ENCODE assay signal across 37 mouse cellular contexts in the genomic region with DNA sequence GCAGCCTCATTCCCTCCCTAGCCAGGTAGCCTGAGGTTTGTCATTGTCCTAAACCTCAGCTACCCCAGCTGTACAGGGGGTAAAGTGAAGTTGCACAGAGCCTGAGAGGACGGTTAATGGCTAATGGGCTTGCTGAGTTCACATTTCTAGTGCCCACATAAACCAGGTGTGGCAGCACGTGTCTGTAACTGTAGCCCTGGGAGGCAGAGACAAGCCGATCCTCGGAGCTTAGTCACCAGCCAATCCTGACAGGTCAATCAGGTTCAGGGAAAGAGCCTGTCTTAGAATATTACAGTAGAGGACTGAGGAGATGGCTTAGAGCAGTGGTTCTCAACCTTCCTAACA. TPM values are rescaled to one million over a fixed set of nuclear protein-coding genes. Genes with fewer than 3 reads are reported as not detected.
DNase-seq lines count a peak whose midpoint lies in the region; ATAC-seq and TF ChIP-seq lines count a peak whose summit lies in the region.
"Had no signal": no experiment of that assay in that cellular context is flagged by ENCODE, and none has a peak within 500 bp of the region (broad histone marks: within the 10 kb centered on the region; RNA-seq: fewer than 3 reads in every experiment).

No protein-coding gene starts in this region.

- H3K4me3 ChIP-seq in intestine, embryonic 16.5 days (ENCODE audit: low read length) = no peak overlapping the region
- no peak overlapping the region for H3K4me3 ChIP-seq in intestine, embryonic 15.5 days (replicated peaks)
- H3K4me3 ChIP-seq in CH12.LX (replicated peaks in 1 of 3; ENCODE audit: low read depth in 2 of 3, low read length in 2 of 3, poor library complexity in 1 of 3) = no peak overlapping the region
- no peak overlapping the region for H3K4me3 ChIP-seq in forebrain, embryonic 11.5 days (ENCODE audit: low read depth, low read length)
- H3K4me3 ChIP-seq: embryonic facial prominence, embryonic 12.5 days; forebrain, embryonic 15.5 days; hindbrain, embryonic 12.5 days had no signal

- H3K9me3 ChIP-seq in intestine, embryonic 16.5 days (ENCODE audit: control insufficient read depth, low read length) = 0 out of 2 replicates have a peak, but pooled peaks cover 3% of the 10 kb centered on the region
- no peaks in the 10 kb centered on the region for H3K9me3 ChIP-seq in intestine, embryonic 15.5 days
- peaks cover 4% of the 10 kb centered on the region for H3K9me3 ChIP-seq in CH12.LX (replicated peaks; ENCODE audit: low read length)
- no peaks in the 10 kb centered on the region for H3K9me3 ChIP-seq in forebrain, embryonic 11.5 days (ENCODE audit: control insufficient read depth, low read length)
- H3K9me3 ChIP-seq: embryonic facial prominence, embryonic 12.5 days; forebrain, embryonic 15.5 days; hindbrain, embryonic 12.5 days had no signal

- no peaks in the 10 kb centered on the region for H3K36me3 ChIP-seq in intestine, embryonic 16.5 days (ENCODE audit: control insufficient read depth, insufficient read depth, low read length)
- no peaks in the 10 kb centered on the region for H3K36me3 ChIP-seq in intestine, embryonic 15.5 days
- H3K36me3 ChIP-seq in CH12.LX (replicated peaks in 1 of 2; ENCODE audit: control insufficient read depth in 1 of 2, insufficient read depth in 1 of 2, low read length in 1 of 2) = no peaks in the 10 kb centered on the region
- no peaks in the 10 kb centered on the region for H3K36me3 ChIP-seq in forebrain, embryonic 11.5 days (ENCODE audit: control insufficient read depth, insufficient read depth, low read length)
- H3K36me3 ChIP-seq: embryonic facial prominence, embryonic 12.5 days; forebrain, embryonic 15.5 days; G1E; hindbrain, embryonic 12.5 days had no signal

- H3K27me3 ChIP-seq in intestine, embryonic 16.5 days (replicated peaks; ENCODE audit: control insufficient read depth, insufficient read depth, low read length) = no peaks in the 10 kb centered on the region
- no peaks in the 10 kb centered on the region for H3K27me3 ChIP-seq in intestine, embryonic 15.5 days (replicated peaks)
- H3K27me3 ChIP-seq in CH12.LX (replicated peaks) = no peaks in the 10 kb centered on the region
- no peaks in the 10 kb centered on the region for H3K27me3 ChIP-seq in forebrain, embryonic 11.5 days (ENCODE audit: control insufficient read depth, insufficient read depth, low read length)
- H3K27me3 ChIP-seq: embryonic facial prominence, embryonic 12.5 days; forebrain, embryonic 15.5 days had no signal

- peak; percentile 26 for DNase-seq in kidney, postnatal 14 days
- DNase-seq in kidney, postnatal 4 days = no peak
- no peak for DNase-seq in CH12.LX (ENCODE audit: extremely low read depth)
- DNase-seq in thymus, postnatal 0 days (ENCODE audit: low spot score) = peak; percentile 53
- no peak for DNase-seq in forebrain, embryonic 11.5 days (ENCODE audit: low spot score)
- DNase-seq in left cerebral cortex, adult 8-10 months (ENCODE audit: low spot score in 2 of 2) = no peak
- DNase-seq: adrenal gland, postnatal 10 days; cerebellum, adult 9-11 months; embryo, embryonic 11 days; gastrocnemius, postnatal 25 days; heart, adult 11 months; heart, postnatal 36 days; liver; lung, adult 2 months; lung, postnatal 10 days; midbrain, embryonic 14.5 days had no signal

- dilution Hi-C loops in CH12.LX (cut with MboI; ENCODE audit: extremely low pct_ligation_motif_present, extremely low pct_unique_long_range_greater_than_20kb, low sequenced_read_pairs) = no loop called here

- no peak for TF ChIP-seq CTCF in CH12.LX (conservative IDR thresholded peaks at IDR 0.05 in 1 of 2, IDR thresholded peaks at IDR 0.05 in 1 of 2; ENCODE audit: low read depth in 2 of 2, low read length in 2 of 2)

- H3K4me1 ChIP-seq in intestine, embryonic 16.5 days (ENCODE audit: control insufficient read depth, insufficient read depth, low read length) = no peaks in the 10 kb centered on the region
- H3K4me1 ChIP-seq in intestine, embryonic 15.5 days (replicated peaks) = no peaks in the 10 kb centered on the region
- H3K4me1 ChIP-seq in CH12.LX (ENCODE audit: control insufficient read depth in 1 of 2, insufficient read depth in 2 of 2) = peaks cover 3 to 4% of the 10 kb centered on the region in 2 experiments; a peak in 3 of 4 replicates
- H3K4me1 ChIP-seq in forebrain, embryonic 11.5 days (replicated peaks; ENCODE audit: control insufficient read depth, insufficient read depth, low read length) = no peaks in the 10 kb centered on the region
- H3K4me1 ChIP-seq: forebrain, embryonic 15.5 days; hindbrain, embryonic 12.5 days had no signal

- H3K27ac ChIP-seq in intestine, embryonic 16.5 days (ENCODE audit: low read length) = no peak overlapping the region
- H3K27ac ChIP-seq in intestine, embryonic 15.5 days = no peak overlapping the region
- no peak overlapping the region for H3K27ac ChIP-seq in CH12.LX (ENCODE audit: insufficient read depth, low read depth)
- H3K27ac ChIP-seq in forebrain, embryonic 11.5 days (ENCODE audit: low read depth, low read length) = no peak overlapping the region
- H3K27ac ChIP-seq: embryonic facial prominence, embryonic 12.5 days; forebrain, embryonic 15.5 days; hindbrain, embryonic 12.5 days; hindbrain, postnatal 0 days; kidney, postnatal 0 days; liver, embryonic 14.5 days had no signal

- ATAC-seq in intestine, embryonic 16.5 days = peak; percentile 37; the same call in 1 of the 2 replicates
- ATAC-seq in intestine, embryonic 15.5 days = no peak
- no peak for ATAC-seq in forebrain, embryonic 11.5 days (replicated peaks; ENCODE audit: low FRiP score)
- ATAC-seq: forebrain, embryonic 15.5 days; hindbrain, postnatal 0 days had no signal

- TF ChIP-seq POLR2A in CH12.LX (IDR thresholded peaks at IDR 0.05; ENCODE audit: low read depth, low read length) = no peak

- H3K9ac ChIP-seq in intestine, embryonic 16.5 days (ENCODE audit: low read depth, low read length) = no peak overlapping the region
- H3K9ac ChIP-seq in intestine, embryonic 15.5 days = no peak overlapping the region
- no peak overlapping the region for H3K9ac ChIP-seq in CH12.LX (ENCODE audit: insufficient read depth, low read depth)
- no peak overlapping the region for H3K9ac ChIP-seq in forebrain, embryonic 11.5 days (ENCODE audit: low read length)
- H3K9ac ChIP-seq: embryonic facial prominence, embryonic 12.5 days; forebrain, embryonic 15.5 days; hindbrain, embryonic 12.5 days; liver, embryonic 14.5 days had no signal

- in situ Hi-C loops in CH12.LX (cut with MboI; ENCODE audit: low pct_ligation_motif_present, low pct_unique_long_range_greater_than_20kb, low sequenced_read_pairs) = no loop called here

- TF ChIP-seq EP300 in CH12.LX (IDR thresholded peaks at IDR 0.05; ENCODE audit: low read length) = no peak

- H3K4me2 ChIP-seq in intestine, embryonic 16.5 days (ENCODE audit: low read depth, low read length) = no peak overlapping the region
- no peak overlapping the region for H3K4me2 ChIP-seq in intestine, embryonic 15.5 days (replicated peaks)
- no peak overlapping the region for H3K4me2 ChIP-seq in CH12.LX (ENCODE audit: insufficient read depth, low read depth, poor library complexity, severe bottlenecking)
- no peak overlapping the region for H3K4me2 ChIP-seq in forebrain, embryonic 11.5 days (ENCODE audit: low read depth, low read length, severe bottlenecking)
- H3K4me2 ChIP-seq: embryonic facial prominence, embryonic 12.5 days; forebrain, embryonic 15.5 days; heart, embryonic 11.5 days; hindbrain, embryonic 12.5 days had no signal

- TF ChIP-seq RAD21 in CH12.LX (IDR thresholded peaks at IDR 0.05; ENCODE audit: low read depth, low read length) = no peak

- H3K79me2 ChIP-seq in CH12.LX (replicated peaks; ENCODE audit: control insufficient read depth, extremely low read depth, insufficient read depth, poor library complexity, severe bottlenecking) = no peaks in the 10 kb centered on the region

- 59% methylated on average over 4 of the region's 4 CpGs for whole genome bisulfite sequencing in intestine, embryonic 16.5 days
- WGBS in intestine, embryonic 15.5 days = 64% methylated on average over 4 of the region's 4 CpGs
- WGBS in forebrain, embryonic 11.5 days = 76% methylated on average over 4 of the region's 4 CpGs

RNA-seq across cellular contexts. Expression of a gene that starts 6.4 kb away (rescaled TPM):
- polyA plus RNA-seq in intestine, embryonic 16.5 days (2015; fragmentation: Nextera tagmentation; extraction: Ambion mirVana) = 2.4 and 2.7 TPM in 2 replicates
- polyA plus RNA-seq in intestine, embryonic 15.5 days (2015; fragmentation: Nextera tagmentation; extraction: Ambion mirVana) = 2.8 and 4.1 TPM in 2 replicates
- 6.8 and 7.7 TPM in 2 replicates for total RNA-seq in CH12.LX (2012; rRNA removed)
- 7.5 and 9.3 TPM in 2 replicates for total RNA-seq in CH12.LX (2014; rRNA removed)
- polyA plus RNA-seq in CH12.LX (2012; ENCODE audit: insufficient read length, low read depth) = 12.1 and 13.8 TPM in 2 replicates
- 8.6 and 12.6 TPM in 2 replicates for polyA plus RNA-seq in thymus, postnatal 0 days (2015; fragmentation: Nextera tagmentation; extraction: Ambion mirVana)
- 4.9 and 5.0 TPM in 2 replicates for polyA plus RNA-seq in forebrain, embryonic 11.5 days (2014; fragmentation: Nextera tagmentation; extraction: Ambion mirVana)
- total RNA-seq in left cerebral cortex, adult 8-10 months (2022) = under 1 TPM; 0.14 to 0.57 (median 0.17) TPM
- total RNA-seq: monocyte, adult 5-6 weeks had no signal

RNA-seq across cellular contexts. Expression of a gene that starts 15.7 kb away (rescaled TPM):
- not detected in 2 replicates for polyA plus RNA-seq in intestine, embryonic 16.5 days (2015; fragmentation: Nextera tagmentation; extraction: Ambion mirVana)
- polyA plus RNA-seq in intestine, embryonic 15.5 days (2015; fragmentation: Nextera tagmentation; extraction: Ambion mirVana) = not detected in 2 replicates
- total RNA-seq in CH12.LX (2012; rRNA removed) (not detected in 2 replicates), CH12.LX (2014; rRNA removed) (not detected in 2 replicates)
- not detected in 2 replicates for polyA plus RNA-seq in CH12.LX (2012; ENCODE audit: insufficient read length, low read depth)
- not detected in 2 replicates for polyA plus RNA-seq in thymus, postnatal 0 days (2015; fragmentation: Nextera tagmentation; extraction: Ambion mirVana)
- polyA plus RNA-seq in forebrain, embryonic 11.5 days (2014; fragmentation: Nextera tagmentation; extraction: Ambion mirVana) = not detected in 2 replicates
- not detected for total RNA-seq in left cerebral cortex, adult 8-10 months (2022)
- total RNA-seq: adrenal gland, postnatal 10 days; G1E; gastrocnemius, adult 18-20 months; gastrocnemius, postnatal 25 days; heart, postnatal 36 days; hindbrain, postnatal 0 days; layer of hippocampus, adult 8-10 months; layer of hippocampus, postnatal 25 days; monocyte, adult 5-6 weeks had no signal
- polyA plus RNA-seq: C2C12; embryonic facial prominence, embryonic 12.5 days; forebrain, embryonic 15.5 days; frontal cortex, adult 2 months; G1E; heart, embryonic 11.5 days; heart, embryonic 16.5 days; hindbrain, embryonic 12.5 days; hindbrain, postnatal 0 days; kidney, postnatal 0 days; limb, embryonic 11.5 days; liver, embryonic 14.5 days; lung, adult 2 months; midbrain, embryonic 14.5 days; neural tube, embryonic 14.5 days; small intestine, adult 2 months; stomach, embryonic 14.5 days had no signal

RNA-seq across cellular contexts. Expression of a gene that starts 22.8 kb away (rescaled TPM):
- polyA plus RNA-seq in intestine, embryonic 16.5 days (2015; fragmentation: Nextera tagmentation; extraction: Ambion mirVana) = 0.44 TPM in 1 of 2 replicates, not detected in the other
- not detected in 2 replicates for polyA plus RNA-seq in intestine, embryonic 15.5 days (2015; fragmentation: Nextera tagmentation; extraction: Ambion mirVana)
- not detected in 2 replicates for total RNA-seq in CH12.LX (2012; rRNA removed)
- total RNA-seq in CH12.LX (2014; rRNA removed) = not detected in 2 replicates
- not detected in 2 replicates for polyA plus RNA-seq in CH12.LX (2012; ENCODE audit: insufficient read length, low read depth)
- polyA plus RNA-seq in thymus, postnatal 0 days (2015; fragmentation: Nextera tagmentation; extraction: Ambion mirVana) = 1.4 and 2.1 TPM in 2 replicates
- polyA plus RNA-seq in forebrain, embryonic 11.5 days (2014; fragmentation: Nextera tagmentation; extraction: Ambion mirVana) = not detected in 2 replicates
- total RNA-seq in left cerebral cortex, adult 8-10 months (2022) = not detected
- total RNA-seq: adrenal gland, postnatal 10 days; G1E; gastrocnemius, adult 18-20 months; gastrocnemius, postnatal 25 days; heart, postnatal 36 days; hindbrain, postnatal 0 days; layer of hippocampus, adult 8-10 months; layer of hippocampus, postnatal 25 days had no signal
- polyA plus RNA-seq: C2C12; embryonic facial prominence, embryonic 12.5 days; forebrain, embryonic 15.5 days; frontal cortex, adult 2 months; G1E; heart, embryonic 11.5 days; hindbrain, embryonic 12.5 days; kidney, postnatal 0 days; limb, embryonic 11.5 days; liver, embryonic 14.5 days; midbrain, embryonic 14.5 days; neural tube, embryonic 14.5 days; small intestine, adult 2 months; stomach, embryonic 14.5 days had no signal

RNA-seq across cellular contexts. Expression of a gene that starts 32.5 kb away (rescaled TPM):
- not detected in 2 replicates for polyA plus RNA-seq in intestine, embryonic 16.5 days (2015; fragmentation: Nextera tagmentation; extraction: Ambion mirVana)
- polyA plus RNA-seq in intestine, embryonic 15.5 days (2015; fragmentation: Nextera tagmentation; extraction: Ambion mirVana) = not detected in 2 replicates
- total RNA-seq in CH12.LX (2012; rRNA removed) = not detected in 2 replicates
- not detected in 2 replicates for total RNA-seq in CH12.LX (2014; rRNA removed)
- polyA plus RNA-seq in CH12.LX (2012; ENCODE audit: insufficient read length, low read depth) = not detected in 2 replicates
- polyA plus RNA-seq in thymus, postnatal 0 days (2015; fragmentation: Nextera tagmentation; extraction: Ambion mirVana) = not detected in 2 replicates
- not detected in 2 replicates for polyA plus RNA-seq in forebrain, embryonic 11.5 days (2014; fragmentation: Nextera tagmentation; extraction: Ambion mirVana)
- not detected for total RNA-seq in left cerebral cortex, adult 8-10 months (2022)
- total RNA-seq: adrenal gland, postnatal 10 days; gastrocnemius, adult 18-20 months; gastrocnemius, postnatal 25 days; heart, postnatal 36 days; hindbrain, postnatal 0 days; layer of hippocampus, adult 8-10 months; layer of hippocampus, postnatal 25 days had no signal
- polyA plus RNA-seq: C2C12; embryonic facial prominence, embryonic 12.5 days; forebrain, embryonic 15.5 days; frontal cortex, adult 2 months; G1E; heart, embryonic 11.5 days; heart, embryonic 16.5 days; hindbrain, embryonic 12.5 days; hindbrain, postnatal 0 days; kidney, postnatal 0 days; limb, embryonic 11.5 days; liver, embryonic 14.5 days; midbrain, embryonic 14.5 days; neural tube, embryonic 14.5 days; small intestine, adult 2 months; stomach, embryonic 14.5 days had no signal

RNA-seq across cellular contexts. Expression of a gene that starts 37.7 kb away (rescaled TPM):
- not detected in 2 replicates for polyA plus RNA-seq in intestine, embryonic 16.5 days (2015; fragmentation: Nextera tagmentation; extraction: Ambion mirVana)
- not detected in 2 replicates for polyA plus RNA-seq in intestine, embryonic 15.5 days (2015; fragmentation: Nextera tagmentation; extraction: Ambion mirVana)
- total RNA-seq in CH12.LX (2012; rRNA removed) (not detected in 2 replicates), CH12.LX (2014; rRNA removed) (not detected in 2 replicates)
- polyA plus RNA-seq in CH12.LX (2012; ENCODE audit: insufficient read length, low read depth) = not detected in 2 replicates
- polyA plus RNA-seq in thymus, postnatal 0 days (2015; fragmentation: Nextera tagmentation; extraction: Ambion mirVana) = not detected in 2 replicates
- not detected in 2 replicates for polyA plus RNA-seq in forebrain, embryonic 11.5 days (2014; fragmentation: Nextera tagmentation; extraction: Ambion mirVana)
- not detected for total RNA-seq in left cerebral cortex, adult 8-10 months (2022)
- total RNA-seq: adrenal gland, postnatal 10 days; G1E; gastrocnemius, adult 18-20 months; gastrocnemius, postnatal 25 days; heart, postnatal 36 days; hindbrain, postnatal 0 days; layer of hippocampus, adult 8-10 months; layer of hippocampus, postnatal 25 days; monocyte, adult 5-6 weeks had no signal
- polyA plus RNA-seq: C2C12; embryonic facial prominence, embryonic 12.5 days; forebrain, embryonic 15.5 days; frontal cortex, adult 2 months; G1E; heart, embryonic 11.5 days; heart, embryonic 16.5 days; hindbrain, embryonic 12.5 days; hindbrain, postnatal 0 days; kidney, postnatal 0 days; limb, embryonic 11.5 days; liver, embryonic 14.5 days; lung, adult 2 months; midbrain, embryonic 14.5 days; neural tube, embryonic 14.5 days; small intestine, adult 2 months; stomach, embryonic 14.5 days had no signal

Comparison
In these comparisons a context has a peak if more than half of its experiments do, and no peak if none do; other contexts are left out.
1. DNase-seq: peak in kidney, postnatal 14 days (single experiment) and thymus, postnatal 0 days (single experiment); none in kidney, postnatal 4 days (0 of 2), CH12.LX (single experiment), forebrain, embryonic 11.5 days (single experiment) and left cerebral cortex, adult 8-10 months (0 of 2).